Mouse (Mus musculus): ENCODE results near the gene Lypd5.

Lypd5 gene

GRCm38 (mm10) chr7:24348896-24349295, at the start of gene Lypd5:
TSS of gene Lypd5 (plus strand) at chr7:24349196.
- CTCF ChIA-PET: no interaction called here

DNA sequence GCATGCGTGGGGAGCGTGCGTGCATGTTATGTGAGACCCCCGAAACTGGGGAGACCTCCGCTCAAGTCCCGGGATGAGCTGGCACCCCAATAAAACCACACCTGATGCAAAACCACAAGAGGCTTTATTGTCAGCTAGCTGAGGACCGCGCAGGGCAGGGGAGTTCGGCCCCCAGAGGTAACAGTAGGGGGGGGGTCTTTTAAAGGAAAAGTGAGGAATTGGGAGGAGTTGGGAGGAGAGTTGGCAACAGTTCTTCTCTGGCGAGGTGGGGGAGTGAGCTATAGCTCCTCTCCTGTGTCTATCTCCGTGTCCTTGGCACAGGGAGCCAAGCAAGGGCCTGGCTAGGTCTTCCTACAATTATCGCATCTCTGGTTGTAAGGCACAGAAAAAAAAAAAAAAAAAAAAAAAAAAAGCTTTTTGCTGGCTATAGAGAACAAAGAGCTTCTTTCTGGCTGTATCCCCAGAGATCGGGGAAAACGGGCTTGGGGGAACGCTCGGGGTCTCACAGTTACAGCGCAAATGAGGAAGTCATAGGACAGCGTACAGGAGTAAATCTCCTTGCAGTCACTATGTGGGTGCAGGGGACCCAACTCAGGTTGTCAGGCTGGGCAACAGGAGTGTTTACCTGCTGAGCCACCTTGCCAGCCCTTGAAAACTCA, 49.0 kb upstream of the Lypd5 start:
- CTCF ChIA-PET: interaction anchor here (0.5 to 0.6 kb wide), 2 partner anchors 20 to 70 kb away, joined by 5 to 14 read pairs; partner anchors contain the start of gene Kcnn4

DNA sequence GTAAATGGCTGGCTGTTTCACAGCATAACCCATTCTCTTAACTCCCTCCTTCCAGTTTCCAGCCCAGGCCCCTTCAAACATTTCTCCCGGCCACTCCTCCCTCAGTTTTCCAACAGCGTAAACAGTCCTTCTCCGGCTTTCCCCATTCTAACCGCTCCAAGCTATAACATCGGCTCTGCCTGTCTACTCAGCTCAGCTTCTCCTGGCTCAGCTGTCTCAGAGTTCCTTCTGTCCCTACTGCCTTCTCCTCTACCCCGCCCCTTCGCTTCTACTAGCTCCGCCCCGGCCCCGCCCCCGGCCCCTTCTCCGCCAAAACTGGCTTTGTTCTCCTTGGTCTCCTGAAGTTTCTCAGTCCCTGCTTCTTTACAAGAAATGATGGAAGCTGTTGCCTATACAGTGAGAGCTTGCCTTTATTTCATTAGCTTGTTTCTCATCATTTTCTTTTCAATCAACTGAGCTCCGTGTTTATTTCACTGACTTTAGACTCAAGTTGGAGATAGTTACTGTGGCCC, 48.2 kb upstream of the Lypd5 start, which contains the start of gene Zfp61:
Zfp61 (minus strand) TSS at position 462 of the 512 bp plus-strand sequence.
- CTCF ChIA-PET: no interaction called here

GRCm38 (mm10) chr7:24315726-24316566, 33.0 kb upstream of the Lypd5 start:
- CTCF ChIA-PET: interaction anchor here (1.0 kb wide), 1 partner anchor 48 kb away, joined by 4 read pairs; no protein-coding TSS in a partner anchor

DNA sequence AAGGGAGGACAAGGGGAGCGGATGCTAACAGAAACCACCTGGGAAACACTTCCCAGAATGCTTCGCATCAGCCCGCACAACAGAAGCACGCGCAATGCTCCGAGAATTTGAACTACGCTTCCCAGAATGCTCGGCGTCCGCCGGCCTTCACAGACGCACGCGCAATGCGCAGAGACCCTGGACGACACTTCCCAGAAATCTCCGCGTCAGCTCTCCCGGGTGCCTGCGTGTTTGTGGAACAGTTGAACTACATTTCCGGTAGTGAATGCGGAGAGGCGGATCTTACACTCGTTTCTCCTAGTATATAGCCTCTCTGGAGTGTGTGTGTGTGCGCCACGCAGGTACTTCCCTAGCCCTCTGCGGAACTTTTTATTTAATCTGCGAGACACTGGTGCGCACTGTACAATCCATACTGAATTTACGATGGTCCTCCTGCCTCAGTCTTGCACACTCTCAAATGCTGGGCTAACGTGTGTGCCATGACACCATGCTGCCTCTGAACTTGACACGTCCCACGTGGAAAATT, 32.4 kb upstream of the Lypd5 start, which contains the start of gene Zfp94:
Zfp94 (minus strand) TSS at position 100 of the 526 bp plus-strand sequence.
- CTCF ChIA-PET: no interaction called here

GRCm38 (mm10) chr7:24318942-24319341, 30.1 kb upstream of the Lypd5 start:
- CTCF ChIA-PET: interaction anchor here (0.5 kb wide), 1 partner anchor 135 kb away, joined by 4 read pairs; no protein-coding TSS in a partner anchor

GRCm38 (mm10) chr7:24322593-24322992, 26.4 kb upstream of the Lypd5 start:
- CTCF ChIA-PET: no interaction called here

DNA sequence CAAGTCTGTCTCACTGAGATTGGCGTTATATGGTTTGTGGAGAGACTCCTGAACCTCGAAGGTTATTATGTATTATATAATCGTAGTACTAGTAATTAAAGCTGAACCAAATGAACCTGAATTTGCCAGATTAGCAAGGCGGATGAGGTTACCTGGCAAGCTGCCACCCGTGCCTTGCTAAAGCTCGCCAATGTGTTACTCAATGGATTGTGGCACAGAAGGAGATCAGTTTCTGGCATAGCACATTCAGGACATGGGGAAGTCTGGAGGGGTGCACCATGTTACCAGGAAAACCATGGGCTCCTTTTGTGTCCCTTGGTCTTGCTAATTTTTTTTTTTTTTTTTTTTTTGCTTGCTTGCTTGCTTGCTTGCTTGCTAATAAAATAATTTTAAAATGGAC, 23.8 kb upstream of the Lypd5 start:
- CTCF ChIA-PET: no interaction called here

DNA sequence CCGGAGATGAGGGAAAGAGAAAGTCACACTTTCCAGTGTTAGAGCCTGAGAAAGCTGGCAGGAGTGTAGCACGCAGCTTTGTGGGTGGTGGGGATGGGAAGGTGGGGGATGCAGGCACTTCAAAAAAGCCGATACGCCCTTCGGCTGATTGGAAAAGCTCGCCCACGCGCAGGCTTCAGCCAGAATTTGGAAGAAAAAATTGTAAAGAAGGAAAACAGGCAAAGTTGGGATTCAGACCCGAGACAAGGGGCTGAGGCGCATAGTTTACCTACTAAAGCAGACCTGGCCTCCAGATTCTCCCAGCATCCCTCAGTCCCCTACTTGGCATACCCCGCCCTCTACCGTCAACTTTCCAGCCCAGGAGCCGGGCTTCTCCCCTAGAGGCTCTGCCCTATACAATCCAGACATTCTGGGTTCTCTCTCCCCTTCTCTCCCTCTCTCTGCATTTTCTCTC, 23.3 kb upstream of the Lypd5 start:
- CTCF ChIA-PET: no interaction called here

DNA sequence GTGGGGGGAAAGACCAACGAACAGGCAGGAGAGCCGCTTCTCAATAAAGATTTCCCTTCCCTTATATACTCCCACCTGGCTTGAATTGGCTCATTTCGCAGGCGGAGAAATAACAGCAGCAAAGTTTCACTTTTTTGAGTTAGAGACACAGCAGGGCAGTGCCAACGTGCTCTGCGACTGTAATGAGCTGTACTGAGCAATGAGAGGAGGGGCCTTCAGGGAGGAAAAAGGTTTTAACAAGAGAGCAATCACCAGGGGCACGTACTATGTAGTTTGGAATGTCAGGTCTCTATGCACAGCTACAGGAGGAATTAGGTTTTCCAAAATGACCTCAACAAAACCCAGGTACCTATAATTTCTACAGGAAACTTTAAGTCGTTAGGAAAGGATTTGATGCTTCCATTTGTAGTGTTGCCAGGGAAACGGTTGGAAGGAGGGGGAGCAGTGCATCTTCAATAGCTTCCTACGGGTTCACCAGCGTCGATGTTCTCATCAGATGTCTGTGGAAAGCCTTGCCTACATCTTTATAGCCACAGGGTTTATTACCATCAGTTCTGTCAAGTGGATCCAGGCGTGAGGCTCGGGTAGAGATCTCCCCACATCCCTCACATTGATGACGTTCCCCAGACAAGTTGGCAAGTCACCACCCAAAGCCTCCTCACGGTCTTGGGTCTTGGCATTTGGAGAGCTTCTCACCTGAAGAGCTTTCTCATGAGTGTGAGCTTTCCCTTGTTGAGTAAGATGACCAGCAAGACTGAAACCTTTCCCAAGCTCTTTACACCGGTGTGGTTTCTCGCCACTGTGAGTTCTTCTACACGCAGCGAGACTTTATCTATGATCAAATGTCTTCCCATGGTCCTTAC, 22.5 kb upstream of the Lypd5 start:
- CTCF ChIA-PET: no interaction called here

- CTCF ChIA-PET: no interaction called here
Measured at GRCm38 (mm10) chr7:24327281-24327975, 21.6 kb upstream of the Lypd5 start.

DNA sequence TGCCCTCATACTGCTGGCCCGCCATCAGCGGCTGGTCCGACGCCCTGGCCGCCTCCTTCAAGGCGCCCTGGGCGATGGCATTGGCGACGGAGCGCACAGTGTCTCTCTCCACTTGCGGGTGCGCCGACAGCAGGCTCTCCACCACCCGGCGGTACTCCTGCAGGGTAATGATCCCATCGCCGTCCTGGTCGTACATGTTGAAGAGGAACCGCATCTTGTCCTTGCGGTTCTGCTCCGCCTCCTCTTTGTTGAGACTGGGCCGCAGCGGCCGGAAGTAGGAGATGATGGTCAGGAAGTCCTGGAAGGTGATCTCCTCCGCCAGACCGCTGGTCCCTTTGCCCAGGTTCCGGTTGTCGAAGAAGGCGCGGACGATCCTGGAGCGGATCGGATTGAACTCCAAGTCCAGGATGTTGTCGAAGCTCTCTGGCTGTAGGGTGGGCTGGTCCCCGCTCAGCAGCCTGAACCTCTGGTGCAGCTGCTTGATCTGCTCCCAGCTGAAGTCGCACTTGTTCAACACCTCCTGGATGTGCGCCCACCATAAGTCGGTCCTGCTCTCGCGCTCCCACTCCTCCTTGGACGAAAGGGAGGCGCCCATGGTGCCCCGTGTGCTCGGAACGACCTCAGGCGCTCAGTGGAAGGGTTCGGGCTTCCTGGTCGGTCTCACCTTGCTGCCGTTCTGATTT, 15.6 kb upstream of the Lypd5 start, which contains the start of gene Tescl:
Tescl (minus strand) TSS at position 633 of the 683 bp plus-strand sequence.
- CTCF ChIA-PET: no interaction called here

DNA sequence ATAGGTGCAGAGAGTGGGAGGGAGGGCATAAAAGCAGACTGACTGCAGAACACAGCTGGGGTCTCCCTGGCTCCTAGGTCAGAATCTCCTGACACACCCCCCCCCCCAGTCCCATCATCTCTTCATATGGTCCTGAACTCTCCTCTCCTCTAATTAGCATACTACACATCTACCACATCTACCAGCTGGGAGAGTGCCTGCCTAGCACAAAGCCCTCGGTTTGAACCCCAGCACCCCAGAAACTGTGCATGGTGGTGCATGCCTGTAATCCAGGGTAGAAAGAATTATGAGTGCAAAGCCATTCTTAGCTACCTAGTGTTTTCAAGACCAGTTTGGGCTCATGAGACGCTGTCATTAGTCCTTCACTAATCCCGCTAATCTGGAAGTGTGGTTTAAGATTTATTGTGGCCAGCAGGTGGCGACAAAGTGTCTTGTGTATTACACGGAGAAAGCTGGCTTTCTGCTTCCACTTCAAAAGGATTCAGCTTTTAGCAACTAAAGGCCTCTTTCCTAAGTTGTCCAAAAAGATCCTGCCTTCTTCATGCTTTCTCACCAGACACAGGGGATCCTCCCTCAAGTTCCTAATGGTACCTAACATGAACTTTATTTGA, 13.2 kb upstream of the Lypd5 start:
- CTCF ChIA-PET: interaction anchor here (0.7 to 1.7 kb wide), 3 partner anchors 28 to 94 kb away, joined by 4 to 9 read pairs (median 7); no protein-coding TSS in a partner anchor

GRCm38 (mm10) chr7:24338241-24338640, 10.8 kb upstream of the Lypd5 start:
- CTCF ChIA-PET: interaction anchor here (0.6 kb wide), 1 partner anchor 17 kb away, joined by 14 read pairs; no protein-coding TSS in a partner anchor

- CTCF ChIA-PET: no interaction called here
Measured at GRCm38 (mm10) chr7:24343701-24344272, 5.2 kb upstream of the Lypd5 start.

- CTCF ChIA-PET: no interaction called here
Measured at GRCm38 (mm10) chr7:24346444-24346843, 2.6 kb upstream of the Lypd5 start.

GRCm38 (mm10) chr7:24355646-24356045, 6.7 kb downstream of the Lypd5 start:
- CTCF ChIA-PET: no interaction called here

DNA sequence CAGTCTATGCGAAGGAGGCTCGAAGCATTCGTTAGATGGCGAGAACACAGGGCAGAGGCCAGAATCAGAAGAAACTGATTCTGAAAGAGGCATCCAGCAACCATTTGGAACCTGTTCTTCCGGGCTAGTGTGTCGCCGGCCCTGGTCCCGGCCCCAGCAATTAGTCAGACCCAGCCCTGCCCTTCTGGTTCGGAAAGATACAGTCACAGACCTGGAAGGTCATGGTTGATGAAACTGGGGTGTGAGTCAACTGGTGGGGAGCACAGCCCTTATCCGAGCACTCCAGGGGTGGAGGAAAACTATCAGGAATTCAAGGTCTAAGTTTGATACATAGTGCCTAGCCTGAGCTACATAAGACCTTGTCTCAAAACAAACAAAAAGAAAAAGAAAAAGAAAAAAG, 7.1 kb downstream of the Lypd5 start:
- CTCF ChIA-PET: no interaction called here

DNA sequence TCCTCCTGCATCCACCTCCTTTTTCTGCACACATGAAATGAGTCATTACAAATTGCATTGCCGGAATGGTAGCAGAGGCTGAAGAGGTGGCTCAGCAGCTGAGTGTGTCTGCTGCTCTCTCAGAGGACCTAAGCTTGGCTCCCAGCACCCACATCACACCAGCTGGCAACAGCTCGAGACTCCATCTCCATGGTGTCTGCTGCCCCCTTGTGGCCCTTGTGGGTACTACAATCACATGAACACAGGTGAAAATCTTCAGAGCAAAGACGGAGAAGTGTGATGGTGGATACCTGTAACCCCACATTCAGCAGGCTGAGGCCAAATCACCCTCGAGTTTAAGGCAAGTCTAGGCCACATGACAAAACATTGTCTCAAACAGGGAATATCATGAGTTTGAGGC, 8.9 kb downstream of the Lypd5 start:
- CTCF ChIA-PET: no interaction called here
